Mouse (Mus musculus): ENCODE measurements around the gene Fmo5.

Fmo5 gene

GRCm38 (mm10) chr3:97628391-97629001 is at the start of gene Fmo5:
Gene Fmo5, plus strand, starts transcription at chr3:97628804.
- in situ Hi-C loops (cut with MboI), result no loop called here

GRCm38 (mm10) chr3:97585383-97586160 is 43.0 kb upstream of the Fmo5 start:
- in situ Hi-C loops (cut with MboI), result no loop called here

GRCm38 (mm10) chr3:97587656-97588055 is 40.9 kb upstream of the Fmo5 start:
- in situ Hi-C loops (cut with MboI), result no loop called here

- in situ Hi-C loops (cut with MboI), result no loop called here
Measured at GRCm38 (mm10) chr3:97590699-97591098, 37.9 kb upstream of the Fmo5 start.

GRCm38 (mm10) chr3:97593089-97593488 is 35.5 kb upstream of the Fmo5 start:
- in situ Hi-C loops (cut with MboI), result no loop called here

- in situ Hi-C loops (cut with MboI), result no loop called here
Measured at GRCm38 (mm10) chr3:97594140-97594539, 34.5 kb upstream of the Fmo5 start.

GRCm38 (mm10) chr3:97595066-97595465 is 33.5 kb upstream of the Fmo5 start:
- in situ Hi-C loops (cut with MboI), result no loop called here

GRCm38 (mm10) chr3:97596796-97597195 is 31.8 kb upstream of the Fmo5 start:
- in situ Hi-C loops (cut with MboI), result no loop called here

- in situ Hi-C loops (cut with MboI), result no loop called here
Measured at GRCm38 (mm10) chr3:97600050-97600832, 28.4 kb upstream of the Fmo5 start.

GRCm38 (mm10) chr3:97609201-97609844 is 19.3 kb upstream of the Fmo5 start:
- in situ Hi-C loops (cut with MboI), result no loop called here

- in situ Hi-C loops (cut with MboI), result no loop called here
Measured at GRCm38 (mm10) chr3:97609845-97610410, 18.7 kb upstream of the Fmo5 start, which contains the start of gene Chd1l. Gene Chd1l, minus strand, starts transcription at chr3:97610203.

GRCm38 (mm10) chr3:97611021-97611420 is 17.6 kb upstream of the Fmo5 start:
- in situ Hi-C loops (cut with MboI), result no loop called here

GRCm38 (mm10) chr3:97615154-97615553 is 13.4 kb upstream of the Fmo5 start:
- in situ Hi-C loops (cut with MboI), result no loop called here

GRCm38 (mm10) chr3:97615933-97616332 is 12.7 kb upstream of the Fmo5 start:
- in situ Hi-C loops (cut with MboI), result no loop called here

GRCm38 (mm10) chr3:97617091-97617825 is 11.3 kb upstream of the Fmo5 start:
- in situ Hi-C loops (cut with MboI), result no loop called here

GRCm38 (mm10) chr3:97617899-97618298 is 10.7 kb upstream of the Fmo5 start:
- in situ Hi-C loops (cut with MboI), result no loop called here

- in situ Hi-C loops (cut with MboI), result no loop called here
Measured at GRCm38 (mm10) chr3:97620657-97621056, 7.9 kb upstream of the Fmo5 start.

- in situ Hi-C loops (cut with MboI), result no loop called here
Measured at GRCm38 (mm10) chr3:97624611-97625010, 4.0 kb upstream of the Fmo5 start.

- in situ Hi-C loops (cut with MboI), result no loop called here
Measured at GRCm38 (mm10) chr3:97627893-97628292, 711 bp upstream of the Fmo5 start.

GRCm38 (mm10) chr3:97629941-97630340 is 1.3 kb downstream of the Fmo5 start:
- in situ Hi-C loops (cut with MboI), result no loop called here

- in situ Hi-C loops (cut with MboI), result no loop called here
Measured at GRCm38 (mm10) chr3:97630746-97631145, 2.1 kb downstream of the Fmo5 start.
